8 mouse cellular contexts compared by ENCODE assay signal in the genomic region with DNA sequence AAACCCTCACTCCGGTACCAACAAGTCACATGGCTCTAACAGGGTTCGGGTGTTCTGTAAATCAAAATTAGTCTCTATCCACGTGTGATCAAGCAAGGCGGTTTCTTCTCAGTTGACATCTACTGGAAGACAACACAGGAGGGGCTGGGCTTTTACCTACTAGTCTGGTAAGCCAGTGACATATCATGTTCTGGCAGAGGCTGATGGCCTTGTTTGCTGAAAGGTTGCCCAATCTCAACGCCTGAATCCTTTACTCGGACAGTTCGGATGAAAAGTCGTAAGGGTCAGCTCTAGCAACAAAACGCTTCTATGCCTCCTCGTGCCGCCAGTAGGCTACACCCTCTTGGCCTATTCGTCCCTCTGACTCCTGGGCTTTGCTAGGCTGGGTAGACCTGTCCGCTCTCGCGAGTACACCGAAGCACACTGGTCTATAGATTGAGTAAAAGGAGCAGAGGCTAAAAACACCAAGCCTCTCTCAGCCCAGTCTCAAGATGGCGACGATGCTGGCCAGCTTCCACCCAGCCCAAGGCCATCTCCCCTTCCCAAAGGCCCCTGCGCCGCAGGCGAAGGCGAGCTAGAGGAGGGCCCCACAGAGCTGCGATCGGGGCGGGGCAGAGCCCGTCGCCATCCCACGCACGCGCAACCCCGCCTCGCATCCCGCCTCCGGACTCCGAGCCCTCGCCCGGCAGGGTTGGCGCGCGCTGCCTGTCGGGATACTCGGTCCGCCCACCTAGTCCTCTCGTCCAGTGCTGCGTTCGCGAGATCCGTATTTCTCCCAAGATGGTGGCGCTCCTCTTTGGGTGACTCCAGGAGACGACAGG. TPM values are rescaled to one million over a fixed set of nuclear protein-coding genes. Genes with fewer than 3 reads are reported as not detected.
DNase-seq lines count a peak whose midpoint lies in the region; ATAC-seq lines count a peak whose summit lies in the region.

TSS of gene Ube3a (plus strand) at position 706 of the 821 bp plus-strand sequence.

- WGBS in hindbrain, embryonic 16.5 days, result under 1% methylated on average over 50 of the region's 50 CpGs
- WGBS in macrophage (ENCODE audit: missing documents), result under 1% methylated on average over 45 of the region's 50 CpGs

- peak within 1 kb of the TSS; percentile 99 for H3K9ac ChIP-seq in hindbrain, embryonic 16.5 days (ENCODE audit: low read depth, low read length)

- no peaks in the 10 kb centered on the region for H3K27me3 ChIP-seq in hindbrain, embryonic 16.5 days (replicated peaks; ENCODE audit: control insufficient read depth, insufficient read depth, low read length)

- no peaks in the 10 kb centered on the region for H3K36me3 ChIP-seq in hindbrain, embryonic 16.5 days (ENCODE audit: control insufficient read depth, insufficient read depth, low read length)
- H3K36me3 ChIP-seq in macrophage (ENCODE audit: inconsistent target), result no peaks in the 10 kb centered on the region

- peak within 1 kb of the TSS; percentile 97 for H3K4me3 ChIP-seq in hindbrain, embryonic 16.5 days (ENCODE audit: low read length)
- peak within 1 kb of the TSS; percentile 82 for H3K4me3 ChIP-seq in macrophage (ENCODE audit: inconsistent target)

- ATAC-seq in hindbrain, embryonic 16.5 days, result peak; percentile 97

- peak; percentile 86 for DNase-seq in WW6 (ENCODE audit: low read depth, low spot score)
- DNase-seq in cerebellum, postnatal 4 days (ENCODE audit: low spot score in 2 of 2), result peak; percentile 96 to 97
- DNase-seq in gastrocnemius, adult 18-20 months (ENCODE audit: low spot score), result peak; percentile 98
- DNase-seq in left cerebral cortex, adult 18-20 months (ENCODE audit: low spot score in 2 of 2), result peak; percentile 97 to 98
- peak; percentile 97 for DNase-seq in right cerebral cortex, adult 18-20 months
- peak; percentile 99 for DNase-seq in urinary bladder, postnatal 14 days (ENCODE audit: low spot score)

- no peaks in the 10 kb centered on the region for H3K9me3 ChIP-seq in hindbrain, embryonic 16.5 days (ENCODE audit: control insufficient read depth, low read length)

- H3K27ac ChIP-seq in hindbrain, embryonic 16.5 days (ENCODE audit: low read depth, low read length), result peak within 1 kb of the TSS; percentile 99
- peak within 1 kb of the TSS; percentile 93 for H3K27ac ChIP-seq in macrophage

- peaks cover 40% of the 10 kb centered on the region for H3K79me2 ChIP-seq in macrophage (ENCODE audit: inconsistent target)

- H3K4me2 ChIP-seq in hindbrain, embryonic 16.5 days (ENCODE audit: low read length), result peak within 1 kb of the TSS; percentile 70

- peaks cover 5% of the 10 kb centered on the region; the same call in 1 of the 2 replicates for H3K4me1 ChIP-seq in hindbrain, embryonic 16.5 days (ENCODE audit: control insufficient read depth, insufficient read depth, low read depth, low read length)

RNA-seq across cellular contexts. Expression of gene Ube3a, which starts in this region (rescaled TPM):
- 100 to 1,000 TPM; 105 to 107 TPM for total RNA-seq in gastrocnemius, adult 18-20 months (2021)
- polyA plus RNA-seq in hindbrain, embryonic 16.5 days (2015; fragmentation: Nextera tagmentation; extraction: Ambion mirVana), result 166 and 169 TPM in 2 replicates
- total RNA-seq in left cerebral cortex, adult 18-20 months (2021), result 100 to 1,000 TPM; 141 to 145 TPM
- total RNA-seq in macrophage (2018; cell fraction: chromatin; rRNA removed), result 100 to 1,000 TPM; 104 to 356 (median 246) TPM
- total RNA-seq in macrophage (2018; cell fraction: cytosol; rRNA removed), result 10 to 100 TPM; 41.0 to 96.3 (median 66.0) TPM
- 100 to 1,000 TPM in 23 of 26 experiments, 10 to 100 TPM in 3; 76.0 to 300 (median 146) TPM for total RNA-seq in macrophage (2018; cell fraction: nucleus; rRNA removed)
- 25.9 to 45.7 TPM (median 32.0 TPM) in 3 replicates for polyA plus RNA-seq in macrophage (2018)

Comparison
In these comparisons a context has a peak if more than half of its experiments do, and no peak if none do; other contexts are left out.
1. Peak in every context shown above with its lines: DNase-seq, ATAC-seq, H3K4me3 ChIP-seq and H3K27ac ChIP-seq.